Mouse (Mus musculus) erythroblast, embryonic 14.5 days (primary cell): ENCODE data around the gene Slc38a10.

Source experiments
- GATA1 ChIP-seq: IDR thresholded peaks from 2 replicates; pipeline ENCODE4 v1.6.1; 2012; ENCODE audit warnings: low read length, inconsistent platforms, mixed read lengths
- TAL1 ChIP-seq: IDR thresholded peaks from 3 replicates; pipeline ENCODE4 v1.6.1; 2012; ENCODE audit warnings: low read length, inconsistent platforms, mixed read lengths

DNA sequence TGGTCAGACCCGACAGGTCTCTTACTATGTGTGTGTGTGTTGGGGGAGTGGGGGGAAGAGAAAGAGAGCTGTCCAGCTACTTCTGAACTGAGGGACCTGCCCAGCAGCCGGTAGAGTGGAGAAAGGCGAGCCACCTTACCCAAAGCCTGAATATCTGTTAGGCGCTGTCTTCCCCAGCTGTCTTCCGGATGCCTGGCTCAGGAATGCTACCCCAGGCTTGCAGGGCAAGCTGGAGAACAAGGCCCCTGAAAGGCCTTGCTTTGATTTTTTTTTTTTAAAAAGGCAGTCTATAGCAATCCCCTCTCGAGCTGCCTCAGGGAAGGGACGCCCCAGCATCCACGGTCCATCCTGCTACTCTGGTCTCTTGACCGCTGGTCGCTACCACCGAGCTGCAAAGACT, 32.6 kb upstream of the Slc38a10 start:
- TF ChIP-seq TAL1 (no peak), GATA1 (no peak)
